Mouse (Mus musculus) thymus, postnatal 25 days (tissue): ENCODE results near the gene Arhgef9.
A peak's percentile ranks its signal among the peaks of the same experiment; 100 is the strongest.

Experiments
- DNase-seq: peaks from one replicate; pipeline ENCODE4 v3.0.0; 2022

Gene Arhgef9

DNA sequence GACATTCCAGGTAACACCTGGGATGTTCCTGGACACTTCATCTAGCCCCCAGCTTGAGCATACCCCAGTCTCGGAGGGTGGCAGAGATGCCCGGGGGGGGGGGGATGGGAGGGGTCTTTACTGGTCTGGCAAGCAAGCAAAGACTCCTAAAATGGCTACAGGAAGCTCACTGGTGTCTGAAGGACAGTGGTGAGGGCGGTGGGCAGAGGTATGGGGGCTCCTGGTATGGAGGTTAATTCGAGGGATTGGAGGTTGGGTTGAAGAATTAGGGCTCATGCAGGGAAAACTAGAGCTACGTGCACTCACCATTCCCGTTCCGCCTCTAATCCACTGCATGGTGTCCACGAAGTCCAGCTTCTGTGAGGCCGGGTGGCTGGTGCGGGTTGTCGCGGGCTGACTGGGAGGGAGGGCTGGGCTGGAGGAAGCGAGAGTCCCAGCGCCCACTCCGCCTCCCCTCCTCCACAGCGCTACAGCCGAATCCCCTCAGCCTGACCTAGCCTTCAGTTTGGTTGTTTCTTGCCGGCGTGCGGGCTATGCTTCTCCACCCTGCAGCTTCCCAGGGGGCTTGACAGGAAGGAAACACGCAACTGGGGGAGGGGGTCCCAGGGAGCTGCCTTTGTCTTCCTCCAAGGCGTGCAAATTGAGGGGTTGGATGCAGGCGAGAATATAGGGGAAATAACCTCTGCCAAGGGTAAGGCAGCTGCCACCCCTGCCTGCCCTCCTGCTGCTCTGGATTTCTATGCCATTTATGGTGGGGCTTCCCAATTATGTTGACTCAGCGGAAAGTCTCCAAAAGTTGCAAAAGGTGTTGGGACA lies at the start of gene Arhgef9:
Arhgef9 (minus strand) TSS at position 753 of the 816 bp plus-strand sequence.
- no peak for DNase-seq

- DNase-seq, result no peak
Observed at GRCm38 (mm10) chrX:95238896-95239295, 42.2 kb upstream of the Arhgef9 start.

DNA sequence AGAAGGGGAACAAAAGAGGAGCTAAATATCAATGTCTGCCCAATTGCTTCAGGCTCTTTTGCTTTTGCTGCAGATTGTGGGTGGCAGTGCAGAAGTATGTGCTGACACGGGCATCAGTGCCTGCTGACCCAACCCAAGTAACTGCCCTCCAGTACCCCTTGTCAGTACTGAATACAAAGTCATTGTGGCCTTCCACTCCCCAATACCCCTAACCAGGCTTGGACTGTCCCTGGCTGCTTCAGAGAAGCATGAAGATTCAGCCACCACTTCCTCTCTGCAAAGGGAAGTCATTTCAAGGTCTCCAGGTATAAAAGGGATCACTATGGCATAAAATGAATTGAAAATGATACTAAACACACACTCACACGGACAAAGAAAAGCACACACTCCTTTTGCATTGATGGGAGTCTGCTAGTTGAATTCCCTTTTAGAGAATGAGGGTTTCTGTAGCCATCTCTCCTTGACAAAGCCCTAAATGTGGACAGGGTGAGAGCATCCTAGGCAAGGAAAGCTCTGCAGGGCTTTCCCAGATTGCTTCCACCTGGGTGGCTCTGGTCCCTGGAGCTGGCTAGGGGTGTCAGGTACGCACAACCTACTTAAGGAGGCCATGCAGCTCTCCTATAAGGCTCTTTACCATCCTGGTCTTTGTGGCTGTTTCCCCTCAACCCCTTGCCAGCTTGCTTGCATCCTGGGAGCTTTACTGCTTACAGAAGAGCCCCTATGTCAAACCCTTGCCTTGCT lies 1.1 kb downstream of the Arhgef9 start:
- no peak for DNase-seq

DNA sequence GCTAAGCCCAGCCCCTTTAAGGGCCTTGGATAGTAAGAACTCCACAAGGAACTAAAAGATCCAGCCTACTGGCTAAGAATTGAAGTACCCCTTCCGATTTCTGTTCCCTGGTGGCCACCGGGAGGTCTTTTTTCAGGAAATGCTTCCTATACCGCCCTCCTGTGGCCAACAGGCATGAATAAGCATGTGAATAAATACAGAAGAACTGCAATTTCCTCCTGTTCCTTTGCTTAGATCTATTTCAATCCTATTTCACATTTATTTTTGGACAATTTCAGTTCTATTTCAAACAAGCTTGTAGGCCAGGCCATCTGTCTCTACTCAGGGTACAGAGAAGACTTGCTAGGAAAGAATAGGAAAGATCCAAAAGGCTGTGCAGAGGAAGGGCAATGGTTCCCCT lies 20.7 kb downstream of the Arhgef9 start:
- DNase-seq, result peak; percentile 28

GRCm38 (mm10) chrX:95166317-95166716 lies 30.3 kb downstream of the Arhgef9 start:
- peak; percentile 78 for DNase-seq

- DNase-seq, result no peak
Observed at GRCm38 (mm10) chrX:95165671-95166127, 31.0 kb downstream of the Arhgef9 start.

- no peak for DNase-seq
Observed at GRCm38 (mm10) chrX:95164140-95164539, 32.5 kb downstream of the Arhgef9 start.

- DNase-seq, result no peak
Observed at GRCm38 (mm10) chrX:95163452-95163851, 33.2 kb downstream of the Arhgef9 start.

DNA sequence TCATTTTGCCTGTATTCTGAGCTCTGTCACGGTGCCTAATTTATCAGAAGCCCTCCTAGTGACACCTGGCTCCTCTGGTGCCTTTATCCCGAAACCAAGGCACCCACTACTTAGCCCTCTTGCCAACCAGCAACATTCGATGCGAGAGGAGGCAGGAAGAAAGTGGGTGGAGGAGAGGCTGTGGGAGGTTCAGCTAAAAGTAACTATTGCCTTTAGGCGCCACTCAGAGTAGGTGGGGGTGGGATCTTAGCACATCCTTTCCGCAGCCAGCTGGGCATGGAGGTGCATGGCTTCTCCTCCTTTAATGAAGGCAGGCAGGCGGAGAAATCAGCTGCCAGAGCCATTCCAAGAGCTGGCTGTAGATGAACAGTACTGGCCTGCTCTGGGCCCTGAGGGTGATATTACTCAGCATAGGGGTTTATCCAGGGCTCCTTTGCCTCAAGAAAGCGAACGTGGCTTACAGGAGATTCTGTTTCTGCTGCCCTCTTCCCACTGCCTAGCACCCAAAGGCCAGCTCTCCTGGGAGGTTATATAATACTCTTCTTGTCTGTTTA lies 39.7 kb downstream of the Arhgef9 start:
- DNase-seq, result no peak

DNA sequence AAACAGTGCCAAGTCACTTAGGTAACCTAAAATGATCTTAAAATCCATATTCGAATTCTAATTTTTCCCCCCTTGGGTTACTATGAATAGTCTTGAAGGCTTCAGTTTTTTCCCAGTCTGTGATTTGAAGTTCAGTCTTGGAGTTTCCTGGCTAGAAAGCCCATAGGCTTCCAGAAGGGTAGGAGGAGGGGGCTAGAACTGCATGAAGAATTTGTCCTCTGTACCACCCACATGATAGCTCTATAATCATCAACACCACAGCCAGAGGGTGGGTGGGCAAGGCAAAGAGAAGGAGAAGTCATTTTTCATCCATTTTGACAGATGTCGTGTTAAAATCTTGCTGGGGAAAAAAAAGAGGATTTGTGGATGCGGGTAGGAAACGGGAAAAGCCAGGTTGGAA lies 58.0 kb downstream of the Arhgef9 start:
- no peak for DNase-seq

DNA sequence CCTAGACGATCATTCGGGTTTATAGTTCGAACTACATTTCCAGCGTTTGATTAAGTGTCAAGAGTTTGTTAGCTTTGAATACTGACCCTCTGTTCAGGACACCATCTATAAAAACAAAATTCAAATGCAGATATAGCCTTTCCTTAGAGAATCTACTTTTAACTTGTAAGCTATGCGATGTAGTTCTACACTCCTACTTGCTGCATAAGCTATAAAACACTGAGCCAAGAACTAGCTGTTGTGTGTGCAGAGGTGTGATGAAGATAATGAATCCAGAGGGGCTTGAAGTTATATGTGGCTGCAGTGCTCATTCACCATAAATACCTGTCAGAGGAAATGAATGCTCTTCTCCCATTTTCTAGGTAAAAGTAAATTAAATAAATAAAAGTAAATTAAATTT lies 63.2 kb downstream of the Arhgef9 start:
- no peak for DNase-seq

- DNase-seq, result no peak
Observed at GRCm38 (mm10) chrX:95132996-95133395, 63.7 kb downstream of the Arhgef9 start.

DNA sequence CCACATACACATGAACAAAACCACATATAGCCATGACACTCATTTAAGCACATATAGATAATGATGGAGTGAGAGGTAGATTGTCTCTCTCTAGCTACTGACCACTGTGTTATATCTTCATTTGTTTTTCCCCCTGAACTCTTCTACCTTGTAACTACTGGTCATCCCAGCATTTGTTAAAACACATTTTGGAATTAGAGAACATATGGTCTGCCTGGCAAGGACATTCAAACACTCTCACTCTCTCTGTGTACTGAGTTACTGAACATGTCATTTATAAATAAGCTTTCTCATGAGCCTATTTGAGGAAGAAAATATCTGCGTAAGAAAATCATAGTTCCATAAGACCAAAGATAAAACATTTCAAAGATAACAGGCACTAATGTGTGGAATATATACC lies 64.9 kb downstream of the Arhgef9 start:
- DNase-seq, result no peak

- no peak for DNase-seq
Observed at GRCm38 (mm10) chrX:95123462-95123861, 73.2 kb downstream of the Arhgef9 start.

DNA sequence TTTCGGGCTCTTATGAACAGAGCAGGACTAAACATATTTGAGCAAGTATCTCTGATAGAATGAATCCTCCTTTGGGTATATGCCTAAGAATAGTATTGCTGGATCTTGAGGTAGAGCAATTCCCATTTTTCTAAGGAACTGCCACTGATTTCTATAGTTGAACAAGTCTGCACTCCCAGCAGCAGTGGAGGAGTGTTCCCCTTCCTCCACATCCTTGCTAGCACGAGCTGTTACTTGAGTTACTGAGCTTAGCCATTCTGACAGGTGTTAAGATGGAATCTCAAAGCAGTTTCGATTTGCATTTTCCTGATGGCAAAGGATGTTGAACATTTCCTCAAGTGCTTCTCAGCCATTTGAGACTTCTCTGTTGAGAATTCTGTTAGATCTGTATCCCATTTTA lies 92.3 kb downstream of the Arhgef9 start:
- DNase-seq, result no peak

DNA sequence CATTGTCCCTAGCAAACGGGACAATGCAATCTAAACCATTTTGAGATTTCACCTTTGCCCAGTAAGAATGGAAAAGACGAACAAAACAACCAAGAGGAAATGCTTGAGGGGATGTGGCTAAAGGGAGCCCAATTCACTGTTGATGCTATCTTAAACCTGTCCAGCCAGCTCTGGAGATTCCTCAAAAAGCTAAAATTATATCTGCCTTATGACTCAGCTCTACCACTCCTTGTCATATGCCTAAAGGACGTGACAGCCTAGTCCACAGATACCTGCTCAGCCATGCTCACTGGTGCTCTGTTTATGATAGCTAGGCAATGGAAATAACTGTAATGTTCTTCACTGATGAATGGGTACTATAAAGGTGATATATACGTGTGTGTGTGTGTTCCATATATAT lies 109.0 kb downstream of the Arhgef9 start:
- DNase-seq, result no peak

DNA sequence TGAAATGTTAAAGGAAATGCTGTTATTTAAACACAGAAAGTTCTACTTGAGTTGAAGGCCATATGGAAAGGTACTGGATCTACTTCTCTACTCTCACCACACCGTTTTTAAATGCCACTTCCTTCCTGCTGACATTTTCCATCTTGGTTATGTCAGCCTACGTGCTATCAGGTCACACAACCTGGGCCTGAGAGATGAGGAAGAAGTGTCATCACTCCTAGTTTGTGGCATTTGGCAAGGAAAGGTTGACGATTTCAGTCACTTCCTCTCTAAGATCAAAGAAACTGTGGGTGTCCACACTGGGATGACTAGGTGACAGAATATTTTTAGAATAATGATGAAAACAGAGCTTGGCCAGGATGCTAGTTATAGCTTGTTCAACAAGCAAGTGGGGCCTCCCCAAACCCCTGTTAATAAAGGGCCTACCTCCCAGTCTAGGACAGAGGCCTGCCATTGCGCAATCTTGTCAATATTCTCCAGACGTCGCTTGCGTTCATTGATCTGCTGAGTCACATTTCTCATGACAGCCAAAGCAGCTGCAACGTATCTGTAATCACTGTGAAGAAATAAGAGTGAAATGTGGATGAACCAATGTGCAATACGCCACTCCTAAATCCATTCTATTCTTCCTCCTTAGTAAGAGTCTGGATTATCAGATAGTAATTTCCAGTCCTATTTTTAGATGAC lies 119.5 kb downstream of the Arhgef9 start:
- no peak for DNase-seq

GRCm38 (mm10) chrX:95027907-95028306 lies 168.7 kb downstream of the Arhgef9 start:
- no peak for DNase-seq

DNA sequence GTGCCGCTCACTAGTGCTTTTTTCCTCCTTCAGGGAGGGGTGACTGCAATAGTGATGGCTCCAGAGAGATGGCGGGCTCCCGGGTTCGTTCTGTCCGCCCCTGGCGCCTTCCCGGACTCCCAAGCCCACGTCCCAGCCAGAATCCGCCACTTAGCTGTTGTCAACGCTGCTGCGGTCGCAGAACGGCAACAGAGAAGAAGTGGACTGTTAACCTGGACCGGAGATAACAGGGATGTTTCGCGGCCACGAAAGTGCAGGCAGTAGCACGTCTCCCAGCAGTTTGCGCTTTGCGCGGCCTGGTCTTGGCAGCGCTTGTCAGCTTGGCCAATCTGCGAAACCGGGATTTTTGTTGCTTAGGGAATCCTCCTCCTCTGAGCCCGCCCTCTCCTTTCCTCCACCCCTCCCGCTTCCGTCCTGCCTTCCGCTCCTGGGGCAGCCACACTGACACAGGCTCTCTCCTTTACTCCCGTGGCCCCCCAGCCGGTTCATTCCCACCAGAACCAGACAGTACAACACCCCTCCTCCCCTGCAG lies 170.2 kb downstream of the Arhgef9 start, which contains the start of gene Spin4:
Spin4 (minus strand) TSS at position 322 of the 532 bp plus-strand sequence.
- DNase-seq, result peak; percentile 12

- no peak for DNase-seq
Observed at GRCm38 (mm10) chrX:95025779-95026360, 170.8 kb downstream of the Arhgef9 start.

GRCm38 (mm10) chrX:95012033-95012432 lies 184.6 kb downstream of the Arhgef9 start:
- DNase-seq, result no peak
